Mouse (Mus musculus): ENCODE measurements around the gene Krtap1-5. TPM values are rescaled to one million over a fixed set of nuclear protein-coding genes. Genes with fewer than 3 reads are reported as not detected.
"Not testable (repeated sequence)": the region's sequence is repeated elsewhere in the genome, so short reads cannot be mapped to it uniquely, and the experiment has no call there.

Krtap1-5 gene
- not detected in 2 replicates for polyA plus RNA-seq (2015; fragmentation: Nextera tagmentation; extraction: Ambion mirVana)

DNA sequence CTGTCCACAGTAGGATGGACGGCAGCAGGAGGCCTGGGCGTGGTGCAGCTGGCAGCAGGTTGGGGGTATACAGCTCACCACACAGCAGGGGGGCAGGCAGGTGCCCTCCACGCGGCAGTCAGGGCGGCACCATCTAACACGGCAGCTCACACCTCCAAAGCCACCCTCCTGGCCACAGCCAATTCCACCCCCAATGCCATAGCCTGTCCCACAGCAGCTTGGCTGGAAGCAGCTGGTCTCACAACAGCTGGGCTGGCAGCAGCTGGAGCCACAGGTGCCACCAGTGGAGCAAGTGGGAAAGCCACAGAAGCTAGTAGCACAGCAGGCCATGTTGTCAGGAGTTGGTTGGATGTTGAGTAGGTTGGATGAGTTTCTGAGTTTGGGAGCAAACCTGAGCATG lies at the start of gene Krtap1-5:
Gene Krtap1-5 (minus strand): TSS at position 381 of the 400 bp plus-strand sequence.
- no peak for ATAC-seq
- H3K9ac ChIP-seq (ENCODE audit: low read depth, low read length), result no peak within 1 kb of the TSS
- no peak within 1 kb of the TSS for H3K4me3 ChIP-seq (ENCODE audit: low read length)
- H3K36me3 ChIP-seq (ENCODE audit: control insufficient read depth, insufficient read depth, low read length), result no peaks in the 10 kb centered on the region
- no peak within 1 kb of the TSS for H3K27ac ChIP-seq (ENCODE audit: low read length)
- H3K4me1 ChIP-seq (ENCODE audit: control insufficient read depth, insufficient read depth, low read length), result no peaks in the 10 kb centered on the region
- 87% methylated on average over 6 of the region's 6 CpGs for WGBS
- H3K4me2 ChIP-seq (ENCODE audit: low read depth, low read length), result no peak within 1 kb of the TSS
- H3K27me3 ChIP-seq (replicated peaks; ENCODE audit: control insufficient read depth, insufficient read depth, low read length), result no peaks in the 10 kb centered on the region
- no peaks in the 10 kb centered on the region for H3K9me3 ChIP-seq (ENCODE audit: control insufficient read depth, low read length)

DNA sequence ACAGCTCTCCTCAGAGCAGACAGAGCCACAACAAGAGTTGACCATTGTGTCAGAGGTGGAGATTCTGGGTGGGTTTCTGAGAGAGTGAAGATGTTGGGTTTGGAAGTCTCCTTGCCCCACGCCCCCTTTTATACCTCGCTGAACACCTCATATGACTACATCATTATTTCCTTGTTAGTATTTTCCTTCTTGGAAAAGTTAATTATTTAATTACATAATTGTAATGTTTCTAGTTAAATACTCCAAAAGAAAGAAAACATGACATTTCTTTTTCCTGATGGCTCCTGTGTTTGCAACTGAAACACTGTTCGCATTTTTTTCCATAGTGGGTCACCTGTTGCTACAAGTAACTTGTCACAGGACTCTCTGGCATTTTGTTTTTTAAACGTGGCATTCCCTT lies 47.3 kb upstream of the Krtap1-5 start, which contains the start of gene Krtap4-1:
Gene Krtap4-1 (minus strand): TSS at position 101 of the 400 bp plus-strand sequence.
- WGBS, result 79% methylated on average over 4 of the region's 4 CpGs
- no peak for ATAC-seq

DNA sequence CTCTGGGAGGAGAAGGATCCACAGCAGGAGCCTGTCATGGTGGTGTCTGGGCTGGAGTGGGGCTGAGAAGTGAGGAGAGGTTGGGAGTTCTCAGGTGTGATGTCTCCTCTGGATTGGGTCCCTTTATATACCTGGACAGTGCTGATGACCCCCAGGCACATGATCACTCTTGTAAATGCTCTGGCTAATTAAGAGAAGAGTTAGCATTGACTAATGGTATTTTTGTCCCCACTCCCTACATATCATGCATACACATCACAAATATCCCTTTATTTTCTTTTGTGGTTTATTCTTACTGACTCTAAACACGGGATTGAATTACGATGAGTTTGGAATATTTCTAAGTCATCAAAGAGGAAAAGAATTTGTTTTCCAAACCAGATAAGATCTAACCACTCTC lies 39.5 kb upstream of the Krtap1-5 start, which contains the start of gene Gm11562:
Gene Gm11562 (minus strand): TSS at position 101 of the 400 bp plus-strand sequence.
- Histone ChIP-seq H3K4me3 (ENCODE audit: low read length) (no peak within 1 kb of the TSS), H3K4me1 (ENCODE audit: control insufficient read depth, insufficient read depth, low read length) (no peaks in the 10 kb centered on the region), H3K9ac (ENCODE audit: low read depth, low read length) (no peak within 1 kb of the TSS), H3K4me2 (ENCODE audit: low read depth, low read length) (no peak within 1 kb of the TSS), H3K27me3 (replicated peaks; ENCODE audit: control insufficient read depth, insufficient read depth, low read length) (no peaks in the 10 kb centered on the region), H3K36me3 (ENCODE audit: control insufficient read depth, insufficient read depth, low read length) (no peaks in the 10 kb centered on the region), H3K9me3 (ENCODE audit: control insufficient read depth, low read length) (no peaks in the 10 kb centered on the region), H3K27ac (ENCODE audit: low read length) (no peak within 1 kb of the TSS)
- 76% methylated on average over 2 of the region's 2 CpGs for WGBS
- no peak for ATAC-seq

More for the DNA sequence above, 47.3 kb upstream of the Krtap1-5 start, which contains the start of gene Krtap4-1:
- H3K36me3 ChIP-seq (ENCODE audit: control insufficient read depth, insufficient read depth, low read length), result no peaks in the 10 kb centered on the region
- no peaks in the 10 kb centered on the region for H3K4me1 ChIP-seq (ENCODE audit: control insufficient read depth, insufficient read depth, low read length)
- H3K9ac ChIP-seq (ENCODE audit: low read depth, low read length), result no peak within 1 kb of the TSS
- no peak within 1 kb of the TSS for H3K4me2 ChIP-seq (ENCODE audit: low read depth, low read length)
- H3K4me3 ChIP-seq (ENCODE audit: low read length), result no peak within 1 kb of the TSS
- no peaks in the 10 kb centered on the region for H3K9me3 ChIP-seq (ENCODE audit: control insufficient read depth, low read length)
- H3K27me3 ChIP-seq (replicated peaks; ENCODE audit: control insufficient read depth, insufficient read depth, low read length), result no peaks in the 10 kb centered on the region
- H3K27ac ChIP-seq (ENCODE audit: low read length), result no peak within 1 kb of the TSS

DNA sequence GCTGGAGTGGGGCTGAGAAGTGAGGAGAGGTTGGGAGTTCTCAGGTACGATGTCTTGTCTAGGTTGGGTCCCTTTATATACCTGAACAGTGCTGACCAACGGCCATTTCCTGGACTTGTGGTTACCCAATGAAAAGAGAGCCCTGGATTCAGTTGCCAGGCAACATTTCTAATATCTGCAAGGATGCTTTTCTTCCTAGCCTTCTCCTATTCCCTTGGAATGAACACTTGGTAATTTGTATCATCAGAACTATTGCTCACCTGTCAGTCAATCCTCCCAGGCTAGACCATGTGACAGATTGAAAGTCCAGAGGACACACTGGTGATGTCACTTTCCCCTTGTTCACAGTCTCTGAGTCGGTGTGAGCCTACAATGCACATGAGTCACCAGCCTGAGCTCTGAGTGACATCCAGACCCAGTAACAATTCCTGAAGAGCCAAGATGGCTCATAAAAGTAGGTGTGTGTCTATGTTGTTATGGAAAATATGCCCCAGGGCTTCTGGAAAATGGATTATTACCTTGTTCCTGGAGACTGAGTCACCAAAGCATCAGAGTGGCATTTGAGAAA lies 34.1 kb upstream of the Krtap1-5 start, which contains the start of gene Krtap2-4:
Gene Krtap2-4 (minus strand): TSS at position 51 of the 568 bp plus-strand sequence.
- Histone ChIP-seq H3K27me3 (replicated peaks; ENCODE audit: control insufficient read depth, insufficient read depth, low read length) (no peaks in the 10 kb centered on the region), H3K27ac (ENCODE audit: low read length) (no peak within 1 kb of the TSS), H3K9ac (ENCODE audit: low read depth, low read length) (no peak within 1 kb of the TSS), H3K4me3 (ENCODE audit: low read length) (no peak within 1 kb of the TSS), H3K36me3 (ENCODE audit: control insufficient read depth, insufficient read depth, low read length) (no peaks in the 10 kb centered on the region), H3K4me2 (ENCODE audit: low read depth, low read length) (no peak within 1 kb of the TSS), H3K9me3 (ENCODE audit: control insufficient read depth, low read length) (no peaks in the 10 kb centered on the region), H3K4me1 (ENCODE audit: control insufficient read depth, insufficient read depth, low read length) (no peaks in the 10 kb centered on the region)
- 65% methylated on average over 3 of the region's 3 CpGs for WGBS
- peak; percentile 74 for ATAC-seq

DNA sequence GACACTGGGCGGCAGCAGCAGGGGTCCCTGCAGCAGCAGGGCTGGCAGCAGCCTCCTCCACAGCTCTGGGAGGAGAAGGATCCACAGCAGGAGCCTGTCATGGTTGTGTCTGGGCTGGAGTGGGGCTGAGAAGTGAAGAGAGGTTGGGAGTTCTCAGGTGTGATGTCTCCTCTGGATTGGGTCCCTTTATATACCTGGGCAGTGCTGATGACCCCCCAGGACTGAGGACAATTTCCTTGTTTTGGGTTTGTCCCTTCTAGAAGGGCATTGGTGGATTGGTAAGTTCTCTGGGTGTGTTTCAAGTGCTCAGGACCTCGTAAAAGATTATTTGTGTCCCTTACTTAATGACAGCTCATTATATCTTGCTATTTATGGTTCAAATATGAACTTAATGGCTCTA lies 29.3 kb upstream of the Krtap1-5 start, which contains the start of gene Gm11937:
Gene Gm11937 (minus strand): TSS at position 101 of the 400 bp plus-strand sequence.
- H3K27ac ChIP-seq (ENCODE audit: low read length); ATAC-seq: not testable (repeated sequence)

DNA sequence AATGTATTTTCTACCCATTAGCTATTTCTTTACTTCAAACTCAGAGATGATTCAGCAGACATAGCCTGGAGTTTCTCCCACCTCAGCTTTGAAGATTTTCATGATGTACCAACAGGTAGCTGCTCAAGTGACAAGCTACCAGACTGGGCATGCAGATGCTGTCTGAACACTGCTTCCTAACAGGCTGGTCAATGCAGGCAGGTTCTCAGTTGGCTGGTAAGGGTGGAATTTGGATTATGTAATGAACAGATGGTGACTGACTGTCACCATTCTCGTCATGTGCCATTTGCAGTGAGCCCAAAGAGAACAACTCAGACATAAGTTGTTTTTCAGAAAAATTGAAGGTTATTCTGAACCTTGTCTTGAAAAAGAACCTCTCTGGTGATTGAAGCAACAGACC lies 28.3 kb upstream of the Krtap1-5 start:
- no peaks in the 10 kb centered on the region for H3K27me3 ChIP-seq (replicated peaks; ENCODE audit: control insufficient read depth, insufficient read depth, low read length)
- 74% methylated on average over 1 of the region's 1 CpGs for WGBS
- no peak overlapping the region for H3K27ac ChIP-seq (ENCODE audit: low read length)
- no peaks in the 10 kb centered on the region for H3K4me1 ChIP-seq (ENCODE audit: control insufficient read depth, insufficient read depth, low read length)
- no peaks in the 10 kb centered on the region for H3K9me3 ChIP-seq (ENCODE audit: control insufficient read depth, low read length)
- no peak overlapping the region for H3K4me3 ChIP-seq (ENCODE audit: low read length)
- H3K36me3 ChIP-seq (ENCODE audit: control insufficient read depth, insufficient read depth, low read length), result no peaks in the 10 kb centered on the region
- no peak overlapping the region for H3K4me2 ChIP-seq (ENCODE audit: low read depth, low read length)
- ATAC-seq, result no peak
- no peak overlapping the region for H3K9ac ChIP-seq (ENCODE audit: low read depth, low read length)

More for the DNA sequence above, 29.3 kb upstream of the Krtap1-5 start, which contains the start of gene Gm11937:
- not testable (repeated sequence) for H3K4me1 ChIP-seq (ENCODE audit: control insufficient read depth, insufficient read depth, low read length); H3K27me3 ChIP-seq (replicated peaks; ENCODE audit: control insufficient read depth, insufficient read depth, low read length); H3K4me2 ChIP-seq (ENCODE audit: low read depth, low read length); H3K36me3 ChIP-seq (ENCODE audit: control insufficient read depth, insufficient read depth, low read length); H3K4me3 ChIP-seq (ENCODE audit: low read length); H3K9me3 ChIP-seq (ENCODE audit: control insufficient read depth, low read length); H3K9ac ChIP-seq (ENCODE audit: low read depth, low read length)
- 61% methylated on average over 1 of the region's 2 CpGs for WGBS

DNA sequence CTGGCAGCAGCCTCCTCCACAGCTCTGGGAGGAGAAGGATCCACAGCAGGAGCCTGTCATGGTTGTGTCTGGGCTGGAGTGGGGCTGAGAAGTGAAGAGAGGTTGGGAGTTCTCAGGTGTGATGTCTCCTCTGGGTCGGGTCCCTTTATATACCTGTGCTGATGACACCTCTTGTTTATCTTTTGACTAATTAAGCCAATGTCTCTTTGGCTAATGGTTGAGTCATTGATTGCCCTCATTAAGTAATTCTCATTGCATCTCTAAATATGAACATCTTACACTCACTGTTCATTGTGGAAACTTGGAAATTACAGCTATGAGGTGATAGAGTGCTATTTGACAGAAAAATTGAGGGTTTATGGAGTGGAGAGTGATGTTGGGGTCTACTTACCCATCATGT lies 22.4 kb upstream of the Krtap1-5 start, which contains the start of gene Gm11938:
Gene Gm11938 (minus strand): TSS at position 101 of the 400 bp plus-strand sequence.
- 58% methylated on average over 1 of the region's 1 CpGs for WGBS
- ATAC-seq; H3K27ac ChIP-seq (ENCODE audit: low read length); H3K4me3 ChIP-seq (ENCODE audit: low read length); H3K4me2 ChIP-seq (ENCODE audit: low read depth, low read length); H3K4me1 ChIP-seq (ENCODE audit: control insufficient read depth, insufficient read depth, low read length); H3K9ac ChIP-seq (ENCODE audit: low read depth, low read length); H3K9me3 ChIP-seq (ENCODE audit: control insufficient read depth, low read length); H3K27me3 ChIP-seq (replicated peaks; ENCODE audit: control insufficient read depth, insufficient read depth, low read length); H3K36me3 ChIP-seq (ENCODE audit: control insufficient read depth, insufficient read depth, low read length): not testable (repeated sequence)

DNA sequence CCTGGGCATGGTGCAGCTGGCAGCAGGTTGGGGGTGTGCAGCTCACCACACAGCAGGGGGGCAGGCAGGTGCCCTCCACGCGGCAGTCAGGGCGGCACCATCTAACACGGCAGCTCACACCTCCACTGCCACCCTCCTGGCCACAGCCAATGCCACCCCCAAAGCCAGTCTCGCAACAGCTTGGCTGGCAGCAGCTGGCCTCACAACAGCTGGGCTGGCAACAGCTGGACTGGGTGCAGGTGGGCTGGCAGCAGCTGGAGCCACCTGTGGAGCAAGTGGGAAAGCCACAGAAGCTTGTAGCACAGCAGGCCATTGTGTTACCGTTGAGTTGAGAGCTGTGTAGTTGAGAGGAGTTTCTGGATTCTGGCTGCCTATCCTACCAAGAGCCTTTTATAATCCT lies 16.9 kb upstream of the Krtap1-5 start, which contains the start of gene Krtap9-3:
Gene Krtap9-3 (minus strand): TSS at position 364 of the 400 bp plus-strand sequence.
- not testable (repeated sequence) for ATAC-seq; H3K9ac ChIP-seq (ENCODE audit: low read depth, low read length); H3K4me2 ChIP-seq (ENCODE audit: low read depth, low read length); H3K9me3 ChIP-seq (ENCODE audit: control insufficient read depth, low read length); H3K4me3 ChIP-seq (ENCODE audit: low read length); H3K27me3 ChIP-seq (replicated peaks; ENCODE audit: control insufficient read depth, insufficient read depth, low read length); H3K27ac ChIP-seq (ENCODE audit: low read length); H3K4me1 ChIP-seq (ENCODE audit: control insufficient read depth, insufficient read depth, low read length); H3K36me3 ChIP-seq (ENCODE audit: control insufficient read depth, insufficient read depth, low read length)
- 71% methylated on average over 4 of the region's 6 CpGs for WGBS

DNA sequence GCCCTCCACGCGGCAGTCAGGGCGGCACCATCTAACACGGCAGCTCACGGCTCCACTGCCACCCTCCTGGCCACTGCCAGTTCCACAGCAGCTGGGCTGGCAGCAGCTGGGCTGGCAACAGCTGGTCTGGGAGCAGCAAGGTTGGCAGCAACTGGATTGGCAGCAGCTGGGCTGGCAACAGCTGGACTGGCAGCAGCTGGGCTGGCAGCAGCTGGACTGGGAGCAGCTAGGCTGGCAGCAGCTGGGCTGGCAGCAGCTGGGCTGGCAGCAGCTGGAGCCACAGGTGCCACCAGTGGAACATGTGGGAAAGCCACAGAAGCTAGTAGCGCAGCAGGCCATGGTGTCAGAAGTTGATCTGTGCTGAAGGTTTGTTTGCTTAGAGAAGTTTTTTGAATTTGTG lies 10.2 kb upstream of the Krtap1-5 start, which contains the start of gene Krtap1-3:
Gene Krtap1-3 (minus strand): TSS at position 359 of the 400 bp plus-strand sequence.
- no peak for ATAC-seq
- Histone ChIP-seq H3K9me3 (ENCODE audit: control insufficient read depth, low read length) (no peaks in the 10 kb centered on the region), H3K27me3 (replicated peaks; ENCODE audit: control insufficient read depth, insufficient read depth, low read length) (no peaks in the 10 kb centered on the region), H3K4me3 (ENCODE audit: low read length) (no peak within 1 kb of the TSS), H3K9ac (ENCODE audit: low read depth, low read length) (no peak within 1 kb of the TSS), H3K4me2 (ENCODE audit: low read depth, low read length) (no peak within 1 kb of the TSS), H3K36me3 (ENCODE audit: control insufficient read depth, insufficient read depth, low read length) (no peaks in the 10 kb centered on the region), H3K4me1 (ENCODE audit: control insufficient read depth, insufficient read depth, low read length) (no peaks in the 10 kb centered on the region), H3K27ac (ENCODE audit: low read length) (no peak within 1 kb of the TSS)
- WGBS, result 85% methylated on average over 6 of the region's 6 CpGs
